Mouse (Mus musculus) cortical plate, adult 2 months (tissue): Measurements from ENCODE around the gene Cfap161. TPM values are rescaled to one million over a fixed set of nuclear protein-coding genes. Genes with fewer than 3 reads are reported as not detected.

Experiments used
- H3K27ac ChIP-seq: fragments of 200-500 bp; 2 replicates; pipeline ENCODE4 v1.5.1; 2012; ENCODE audit warnings: low read length, control low read depth, inconsistent platforms; ENCODE audit not compliant: insufficient read depth
- H3K4me1 ChIP-seq: fragments of 200-500 bp; 2 replicates; pipeline ENCODE4 v1.6.1; 2011; ENCODE audit warnings: low read length; ENCODE audit not compliant: control insufficient read depth, insufficient read depth
- H3K4me3 ChIP-seq: fragments of 200-500 bp; 2 replicates; pipeline ENCODE4 v1.5.1; 2011; ENCODE audit warnings: mild to moderate bottlenecking, low read length, control low read depth; ENCODE audit not compliant: insufficient read depth
- CTCF ChIP-seq: fragments of 200-500 bp; IDR thresholded peaks from 2 replicates; pipeline ENCODE4 v1.5.1; 2011; ENCODE audit warnings: mild to moderate bottlenecking, control low read depth, low read length; ENCODE audit not compliant: insufficient read depth; ENCODE audit errors: extremely low read depth
- POLR2A ChIP-seq: fragments of 200-500 bp; IDR thresholded peaks from 2 replicates; pipeline ENCODE4 v1.6.1; 2011; ENCODE audit warnings: mild to moderate bottlenecking, low read length, control low read depth; ENCODE audit not compliant: insufficient read depth; ENCODE audit errors: extremely low read depth
- polyA plus RNA-seq: library from polyadenylated mRNA; depleted of rRNA; stranded (reverse); fragments of >200 nt; gene quantifications from 2 replicates; pipeline ENCODE4 v1.2.3, GENCODE M21; 2012; rRNA removed

Gene Cfap161
- polyA plus RNA-seq: 0.87 and 0.88 TPM in 2 replicates

GRCm38 (mm10) chr7:83794705-83795104 lies at the start of gene Cfap161:
Gene Cfap161, minus strand, starts transcription at chr7:83794880.
- no peak within 1 kb of the TSS for H3K4me3 ChIP-seq
- TF ChIP-seq CTCF (no peak), POLR2A (no peak)
- no peak within 1 kb of the TSS for H3K27ac ChIP-seq
- no peaks in the 10 kb centered on the region for H3K4me1 ChIP-seq

- no peak overlapping the region for H3K4me3 ChIP-seq
- TF ChIP-seq CTCF: no peak
- no peak for TF ChIP-seq POLR2A
- H3K4me1 ChIP-seq: no peaks in the 10 kb centered on the region
- H3K27ac ChIP-seq: no peak overlapping the region
Measured at GRCm38 (mm10) chr7:83842486-83843259, 48.0 kb upstream of the Cfap161 start.

- TF ChIP-seq CTCF (no peak), POLR2A (no peak)
- H3K27ac ChIP-seq: no peak overlapping the region
- H3K4me3 ChIP-seq: no peak overlapping the region
- H3K4me1 ChIP-seq: no peaks in the 10 kb centered on the region
Measured at GRCm38 (mm10) chr7:83840076-83840475, 45.4 kb upstream of the Cfap161 start.

GRCm38 (mm10) chr7:83838525-83839224 lies 44.0 kb upstream of the Cfap161 start:
- H3K4me1 ChIP-seq: no peaks in the 10 kb centered on the region
- TF ChIP-seq POLR2A (no peak), CTCF (no peak)
- H3K4me3 ChIP-seq: no peak overlapping the region
- H3K27ac ChIP-seq: no peak overlapping the region

DNA sequence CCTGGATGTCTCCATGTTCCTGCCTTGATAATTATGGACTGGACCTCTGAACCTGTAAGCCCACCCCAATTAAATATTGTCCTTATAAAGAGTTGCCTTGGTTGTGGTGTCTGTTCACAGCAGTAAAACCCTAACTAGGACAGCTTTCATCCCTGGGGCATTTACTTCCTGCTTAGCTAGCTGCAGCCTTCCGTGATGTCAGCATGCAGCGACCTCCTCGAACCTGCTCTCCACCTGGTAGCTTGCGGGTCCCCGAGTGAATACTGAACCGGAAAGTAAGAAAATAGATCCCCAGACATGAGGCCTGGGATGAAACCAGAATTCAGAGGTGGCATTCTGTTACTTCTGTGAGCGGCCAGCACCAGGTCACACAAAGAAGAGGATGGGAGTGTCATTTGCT lies 34.7 kb upstream of the Cfap161 start:
- Histone ChIP-seq H3K4me3 (no peak overlapping the region), H3K27ac (no peak overlapping the region), H3K4me1 (no peaks in the 10 kb centered on the region)
- TF ChIP-seq POLR2A: no peak
- no peak for TF ChIP-seq CTCF

- Histone ChIP-seq H3K27ac (no peak overlapping the region), H3K4me1 (no peaks in the 10 kb centered on the region), H3K4me3 (no peak overlapping the region)
- TF ChIP-seq POLR2A (no peak), CTCF (no peak)
Measured at GRCm38 (mm10) chr7:83827402-83828076, 32.9 kb upstream of the Cfap161 start.

DNA sequence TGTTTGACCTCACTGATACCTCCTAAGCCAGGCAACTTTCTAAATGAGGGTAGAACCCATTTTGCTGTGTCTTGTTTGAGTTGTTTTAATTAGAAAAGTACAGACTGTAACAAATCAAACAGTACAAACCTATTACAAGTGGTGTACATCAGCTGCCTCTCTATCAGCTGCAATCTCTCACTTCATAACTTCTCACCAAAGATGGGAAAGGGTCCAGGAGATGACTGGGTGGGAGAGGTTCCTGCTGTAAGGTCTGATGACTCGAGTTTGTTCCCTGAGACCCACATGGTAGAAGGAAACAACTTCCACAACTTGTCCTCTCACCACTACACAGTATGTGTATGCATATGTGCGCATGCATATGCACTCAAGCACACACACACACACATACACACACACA lies 32.1 kb upstream of the Cfap161 start:
- no peak overlapping the region for H3K27ac ChIP-seq
- no peak overlapping the region for H3K4me3 ChIP-seq
- TF ChIP-seq POLR2A: no peak
- no peak for TF ChIP-seq CTCF
- no peaks in the 10 kb centered on the region for H3K4me1 ChIP-seq

DNA sequence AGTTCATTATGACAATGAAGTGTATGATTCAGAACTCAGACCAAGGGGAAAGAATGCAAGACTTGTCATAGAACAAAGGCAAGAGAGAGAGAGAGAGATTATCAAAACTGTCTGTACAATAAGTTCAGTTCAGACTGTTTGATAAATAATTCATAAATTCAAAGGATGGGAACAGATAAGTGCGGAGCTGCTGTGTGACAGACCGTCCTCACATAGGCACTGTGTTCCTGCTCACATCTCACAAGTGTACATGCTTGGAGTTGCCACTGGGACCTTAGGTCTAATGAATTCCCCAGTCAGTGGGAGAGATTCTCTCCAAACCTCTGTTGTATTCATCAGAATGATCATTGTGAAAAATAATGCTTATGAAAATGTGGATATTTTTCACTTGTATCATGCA lies 27.3 kb upstream of the Cfap161 start:
- TF ChIP-seq CTCF (no peak), POLR2A (no peak)
- no peak overlapping the region for H3K27ac ChIP-seq
- no peaks in the 10 kb centered on the region for H3K4me1 ChIP-seq
- H3K4me3 ChIP-seq: no peak overlapping the region

- peak overlapping the region; percentile 93; the same call in 1 of the 2 replicates for H3K27ac ChIP-seq
- no peak for TF ChIP-seq CTCF
- TF ChIP-seq POLR2A: no peak
- H3K4me3 ChIP-seq: no peak overlapping the region
- peaks cover 2% of the 10 kb centered on the region for H3K4me1 ChIP-seq
Measured at GRCm38 (mm10) chr7:83816886-83817285, 22.2 kb upstream of the Cfap161 start.
